Mouse (Mus musculus) myocyte (in vitro differentiated cells): ENCODE measurements around the gene Mafg.
"Not testable (repeated sequence)": the region's sequence is repeated elsewhere in the genome, so short reads cannot be mapped to it uniquely, and the experiment has no call there.

Experiments
- MYOG ChIP-seq, 3 experiments: IDR thresholded peaks; one replicate each; pipeline ENCODE4 v1.6.1; 2011; ENCODE audit warnings: control low read depth in 2 of 3, low read depth in 2 of 3, mild to moderate bottlenecking in 2 of 3; ENCODE audit not compliant: insufficient read length in 2 of 3, control insufficient read depth in 1 of 3, insufficient read depth in 1 of 3
- POLR2A ChIP-seq: IDR thresholded peaks from one replicate; pipeline ENCODE4 v1.6.1; 2011; ENCODE audit warnings: low read depth, mild to moderate bottlenecking, control low read depth, moderate library complexity; ENCODE audit not compliant: insufficient read length
- POLR2AphosphoS2 ChIP-seq: IDR thresholded peaks from one replicate; pipeline ENCODE4 v1.6.1; 2011; ENCODE audit warnings: low read depth, control low read depth; ENCODE audit not compliant: insufficient read length
- REST ChIP-seq: IDR thresholded peaks from one replicate; pipeline ENCODE4 v1.6.1; 2011; ENCODE audit warnings: mild to moderate bottlenecking, control low read depth, moderate library complexity; ENCODE audit not compliant: insufficient read depth, insufficient read length
- USF1 ChIP-seq: IDR thresholded peaks from one replicate; pipeline ENCODE4 v1.6.1; 2011; ENCODE audit warnings: low read depth, mild to moderate bottlenecking, control low read depth, moderate library complexity

DNA sequence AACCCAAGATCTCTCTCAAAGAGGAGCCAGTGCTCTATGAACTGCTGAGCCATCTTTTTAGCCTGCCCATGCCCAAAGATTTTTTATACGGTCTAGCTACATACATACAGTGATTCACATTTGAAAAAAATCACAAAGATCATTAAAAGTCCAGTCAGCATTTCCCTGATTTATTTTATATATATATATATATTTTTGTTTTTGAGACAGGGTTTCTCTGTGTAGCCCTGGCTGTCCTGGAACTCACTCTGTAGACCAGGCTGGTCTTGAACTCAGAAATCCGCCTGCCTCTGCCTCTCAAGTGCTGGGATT, 50.5 kb downstream of the Mafg start:
- TF ChIP-seq POLR2A; POLR2AphosphoS2; REST; USF1; MYOG (IDR thresholded peaks at IDR 0.05; ENCODE audit: control insufficient read depth in 1 of 3, insufficient read depth in 1 of 3, insufficient read length in 2 of 3, low read depth in 2 of 3): not testable (repeated sequence)
